Mouse (Mus musculus) hindbrain, embryonic 12.5 days (tissue): ENCODE results near the gene Uspl1. TPM values are rescaled to one million over a fixed set of nuclear protein-coding genes. Genes with fewer than 3 reads are reported as not detected.
A peak's percentile ranks its signal among the peaks of the same experiment; 100 is the strongest.

Experiments used
- ATAC-seq: fragments of 200-750 bp; cut with Nextera tagmentation; 2 replicates; pipeline ENCODE4 v1.8.0; 2017; ENCODE audit warnings: moderate TSS enrichment; ENCODE audit not compliant: low FRiP score
- H3K27ac ChIP-seq: fragments of 300-500 bp; sonication (generic); 2 replicates; pipeline ENCODE4 v1.5.1; 2016; ENCODE audit warnings: mild to moderate bottlenecking
- H3K27me3 ChIP-seq: fragments of 300-500 bp; sonication (generic); 2 replicates; pipeline ENCODE4 v1.6.1; 2016; ENCODE audit warnings: mild to moderate bottlenecking
- H3K36me3 ChIP-seq: fragments of 300-500 bp; sonication (generic); 2 replicates; pipeline ENCODE4 v1.6.1; 2016; ENCODE audit warnings: mild to moderate bottlenecking
- H3K4me1 ChIP-seq: fragments of 300-500 bp; sonication (generic); 2 replicates; pipeline ENCODE4 v1.6.1; 2016
- H3K4me2 ChIP-seq: fragments of 300-500 bp; sonication (generic); replicated peaks from 2 replicates; pipeline ENCODE4 v1.6.1; 2016; ENCODE audit warnings: mild to moderate bottlenecking
- H3K4me3 ChIP-seq: fragments of 300-500 bp; sonication (generic); 2 replicates; pipeline ENCODE4 v1.5.1; 2016; ENCODE audit warnings: mild to moderate bottlenecking
- H3K9ac ChIP-seq: fragments of 300-500 bp; sonication (generic); 2 replicates; pipeline ENCODE4 v1.6.1; 2016; ENCODE audit warnings: mild to moderate bottlenecking, moderate library complexity
- H3K9me3 ChIP-seq: fragments of 300-500 bp; sonication (generic); replicated peaks from 2 replicates; pipeline ENCODE4 v1.6.1; 2016; ENCODE audit warnings: mild to moderate bottlenecking
- WGBS: fragments of 180-500 bp; shearing (Covaris S2); methylation state at CpG from one replicate; pipeline ENCODE4 v1.1.7; 2016; 5-methylcytosine and 5-hydroxymethylcytosine counted together
- polyA plus RNA-seq: library from polyadenylated mRNA; unstranded; fragments of >200 nt; fragmentation: Nextera tagmentation; extraction: Ambion mirVana; gene quantifications from 2 replicates; pipeline ENCODE4 v1.2.1, GENCODE M21; 2016

Uspl1 gene
- polyA plus RNA-seq, 1 experiment from 2014 or later: 63.0 TPM

GRCm38 (mm10) chr5:149221355-149221754 lies 37.2 kb downstream of the Uspl1 start:
- Histone ChIP-seq H3K4me3 (no peak overlapping the region), H3K4me2 (no peak overlapping the region), H3K9ac (no peak overlapping the region), H3K4me1 (peaks cover 14% of the 10 kb centered on the region), H3K9me3 (no peaks in the 10 kb centered on the region), H3K27ac (no peak overlapping the region), H3K27me3 (no peaks in the 10 kb centered on the region), H3K36me3 (peaks cover 9% of the 10 kb centered on the region)
- 94% methylated on average over 4 of the region's 4 CpGs for WGBS
- ATAC-seq: no peak

GRCm38 (mm10) chr5:149224666-149225065 lies 40.5 kb downstream of the Uspl1 start:
- no peak overlapping the region for H3K9ac ChIP-seq
- H3K4me2 ChIP-seq: no peak overlapping the region; the same call in 1 of the 2 replicates
- ATAC-seq: no peak
- peaks cover 16% of the 10 kb centered on the region for H3K4me1 ChIP-seq
- H3K36me3 ChIP-seq: no peaks in the 10 kb centered on the region
- H3K9me3 ChIP-seq: no peaks in the 10 kb centered on the region
- WGBS: 16% methylated on average over 7 of the region's 7 CpGs
- H3K4me3 ChIP-seq: no peak overlapping the region
- H3K27me3 ChIP-seq: no peaks in the 10 kb centered on the region
- H3K27ac ChIP-seq: no peak overlapping the region

- H3K27ac ChIP-seq: peak overlapping the region; percentile 90
- H3K4me3 ChIP-seq: peak overlapping the region; percentile 43
- ATAC-seq: peak; percentile 98
- H3K36me3 ChIP-seq: no peaks in the 10 kb centered on the region
- peak overlapping the region; percentile 58 for H3K9ac ChIP-seq
- peak overlapping the region; percentile 52 for H3K4me2 ChIP-seq
- H3K9me3 ChIP-seq: 0 out of 2 replicates have a peak, but pooled peaks cover 3% of the 10 kb centered on the region
- 3% methylated on average over 55 of the region's 55 CpGs for WGBS
- peaks cover 14% of the 10 kb centered on the region for H3K4me1 ChIP-seq
- no peaks in the 10 kb centered on the region for H3K27me3 ChIP-seq
Measured at GRCm38 (mm10) chr5:149228700-149229618, 44.8 kb downstream of the Uspl1 start.

- no peaks in the 10 kb centered on the region for H3K36me3 ChIP-seq
- H3K4me3 ChIP-seq: peak overlapping the region; percentile 43
- H3K9ac ChIP-seq: peak overlapping the region; percentile 58
- H3K4me1 ChIP-seq: 0 out of 2 replicates have a peak, but pooled peaks cover 6% of the 10 kb centered on the region
- 72% methylated on average over 18 of the region's 18 CpGs for WGBS
- H3K4me2 ChIP-seq: peak overlapping the region; percentile 52
- H3K27me3 ChIP-seq: no peaks in the 10 kb centered on the region
- peak; percentile 5; the same call in 1 of the 2 replicates for ATAC-seq
- H3K27ac ChIP-seq: peak overlapping the region; percentile 90
- 0 out of 2 replicates have a peak, but pooled peaks cover 3% of the 10 kb centered on the region for H3K9me3 ChIP-seq
Measured at GRCm38 (mm10) chr5:149229619-149230339, 45.6 kb downstream of the Uspl1 start.

GRCm38 (mm10) chr5:149235002-149235401 lies 50.9 kb downstream of the Uspl1 start:
- Histone ChIP-seq H3K4me1 (no peaks in the 10 kb centered on the region), H3K4me3 (no peak overlapping the region), H3K9ac (no peak overlapping the region), H3K36me3 (no peaks in the 10 kb centered on the region), H3K27me3 (no peaks in the 10 kb centered on the region), H3K4me2 (no peak overlapping the region), H3K27ac (no peak overlapping the region), H3K9me3 (0 out of 2 replicates have a peak, but pooled peaks cover under 1% of the 10 kb centered on the region)
- 91% methylated on average over 7 of the region's 7 CpGs for WGBS
- no peak for ATAC-seq

GRCm38 (mm10) chr5:149237221-149237950 lies 53.2 kb downstream of the Uspl1 start:
- Histone ChIP-seq H3K9ac (no peak overlapping the region), H3K27me3 (no peaks in the 10 kb centered on the region), H3K4me2 (no peak overlapping the region), H3K4me3 (no peak overlapping the region), H3K36me3 (no peaks in the 10 kb centered on the region), H3K4me1 (no peaks in the 10 kb centered on the region), H3K9me3 (peaks cover 8% of the 10 kb centered on the region), H3K27ac (no peak overlapping the region)
- no peak for ATAC-seq
- WGBS: 85% methylated on average over 24 of the region's 24 CpGs

GRCm38 (mm10) chr5:149242467-149242866 lies 58.3 kb downstream of the Uspl1 start:
- peaks cover 8% of the 10 kb centered on the region for H3K9me3 ChIP-seq
- no peak overlapping the region for H3K4me3 ChIP-seq
- no peak for ATAC-seq
- no peaks in the 10 kb centered on the region for H3K36me3 ChIP-seq
- no peak overlapping the region for H3K27ac ChIP-seq
- H3K9ac ChIP-seq: no peak overlapping the region
- WGBS: 95% methylated on average over 5 of the region's 5 CpGs
- no peaks in the 10 kb centered on the region for H3K27me3 ChIP-seq
- peaks cover 16% of the 10 kb centered on the region for H3K4me1 ChIP-seq
- H3K4me2 ChIP-seq: no peak overlapping the region

- no peak overlapping the region for H3K4me2 ChIP-seq
- peaks cover 18% of the 10 kb centered on the region for H3K4me1 ChIP-seq
- 29% methylated on average over 5 of the region's 5 CpGs for WGBS
- H3K27ac ChIP-seq: no peak overlapping the region
- no peak for ATAC-seq
- no peaks in the 10 kb centered on the region for H3K27me3 ChIP-seq
- peaks cover 8% of the 10 kb centered on the region for H3K9me3 ChIP-seq
- no peak overlapping the region for H3K4me3 ChIP-seq
- H3K9ac ChIP-seq: no peak overlapping the region
- no peaks in the 10 kb centered on the region for H3K36me3 ChIP-seq
Measured at GRCm38 (mm10) chr5:149243053-149243452, 58.9 kb downstream of the Uspl1 start.

GRCm38 (mm10) chr5:149245391-149245964 lies 61.3 kb downstream of the Uspl1 start:
- Histone ChIP-seq H3K4me2 (peak overlapping the region; percentile 53), H3K36me3 (no peaks in the 10 kb centered on the region), H3K27ac (no peak overlapping the region), H3K4me1 (peaks cover 18% of the 10 kb centered on the region), H3K27me3 (no peaks in the 10 kb centered on the region), H3K4me3 (no peak overlapping the region), H3K9ac (no peak overlapping the region), H3K9me3 (peaks cover 8% of the 10 kb centered on the region)
- ATAC-seq: no peak
- 60% methylated on average over 9 of the region's 9 CpGs for WGBS

- Histone ChIP-seq H3K4me1 (peaks cover 18% of the 10 kb centered on the region), H3K36me3 (no peaks in the 10 kb centered on the region), H3K9me3 (peaks cover 5% of the 10 kb centered on the region), H3K4me3 (peak overlapping the region; percentile 7; the same call in 1 of the 2 replicates), H3K27me3 (no peaks in the 10 kb centered on the region), H3K27ac (no peak overlapping the region), H3K9ac (0 out of 2 replicates have a peak overlapping the region, but pooled peaks have one; percentile 47), H3K4me2 (peak overlapping the region; percentile 53)
- WGBS: 16% methylated on average over 16 of the region's 16 CpGs
- ATAC-seq: peak; percentile 54; the same call in 1 of the 2 replicates
Measured at GRCm38 (mm10) chr5:149245965-149246470, 61.9 kb downstream of the Uspl1 start.
